Mouse (Mus musculus) layer of hippocampus, adult 18-20 months (tissue): ENCODE measurements around the gene Aoc3. TPM values are rescaled to one million over a fixed set of nuclear protein-coding genes. Genes with fewer than 3 reads are reported as not detected.
"Not testable (repeated sequence)": the region's sequence is repeated elsewhere in the genome, so short reads cannot be mapped to it uniquely, and the experiment has no call there.

Experiments used
- DNase-seq, 2 experiments: peaks; one replicate each; pipeline ENCODE4 v3.0.0; 2022; ENCODE audit warnings: low spot score in 2 of 2
- total RNA-seq, 2 experiments: library from RNA; stranded (reverse); gene quantifications; 2 replicates each; pipeline ENCODE4 v1.2.3; 2021

Aoc3 gene
- total RNA-seq, 2 experiments from 2014 or later: 0.36 to 0.47 TPM

DNA sequence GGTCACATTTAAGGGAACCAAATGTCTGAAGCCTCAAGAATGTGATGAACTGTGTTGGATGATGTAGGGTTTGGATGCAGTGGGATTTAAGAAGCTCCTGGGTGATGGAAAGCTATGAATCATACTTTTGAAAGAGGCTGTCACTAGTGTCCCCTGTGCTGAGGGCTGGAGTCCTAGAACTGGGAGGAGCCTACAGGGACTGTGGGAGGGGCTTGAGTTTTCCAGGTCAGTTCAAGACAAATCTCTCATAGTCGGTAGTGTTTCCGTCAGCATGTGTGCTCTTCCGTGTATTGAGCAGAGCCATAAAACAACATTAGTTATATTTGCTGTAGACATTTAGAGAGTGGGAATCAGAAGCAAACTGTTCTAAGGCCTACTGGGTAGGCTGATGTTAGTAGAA, 3.1 kb upstream of the Aoc3 start:
- DNase-seq: peak in 1 of 2 experiments; percentile 20

DNA sequence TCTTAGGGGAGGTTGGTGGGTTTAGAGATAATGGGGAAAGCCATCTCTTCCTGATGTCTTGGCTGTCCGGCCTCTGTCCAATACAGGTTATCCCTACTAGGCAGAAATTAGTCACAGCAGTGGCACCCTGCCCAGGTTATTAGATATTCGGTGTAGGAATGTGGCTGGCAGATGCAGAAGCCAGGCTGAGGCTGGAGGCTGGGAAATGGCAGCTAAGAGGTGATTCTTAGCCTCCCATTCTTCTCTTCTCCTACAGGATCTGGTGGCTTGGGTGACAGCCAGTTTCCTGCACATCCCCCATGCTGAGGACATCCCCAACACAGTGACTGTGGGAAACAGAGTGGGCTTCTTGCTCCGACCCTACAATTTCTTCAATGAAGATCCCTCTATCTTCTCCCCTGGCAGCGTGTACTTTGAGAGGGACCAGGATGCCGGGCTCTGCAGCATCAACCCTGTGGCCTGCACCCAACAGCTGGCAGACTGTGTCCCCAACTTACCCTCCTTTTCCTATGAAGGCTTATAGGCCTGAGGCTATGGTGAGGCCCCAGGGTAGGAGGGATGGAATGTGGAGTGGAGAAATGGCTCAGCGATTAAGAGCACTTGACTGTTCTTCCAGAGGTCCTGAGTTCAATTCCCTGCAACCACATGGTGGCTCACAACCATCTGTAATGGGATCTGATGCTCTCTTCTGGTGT, 1.3 kb upstream of the Aoc3 start:
- peak; percentile 32 to 66 for DNase-seq

GRCm38 (mm10) chr11:101330961-101331360, 556 bp downstream of the Aoc3 start:
- DNase-seq: not testable (repeated sequence)

DNA sequence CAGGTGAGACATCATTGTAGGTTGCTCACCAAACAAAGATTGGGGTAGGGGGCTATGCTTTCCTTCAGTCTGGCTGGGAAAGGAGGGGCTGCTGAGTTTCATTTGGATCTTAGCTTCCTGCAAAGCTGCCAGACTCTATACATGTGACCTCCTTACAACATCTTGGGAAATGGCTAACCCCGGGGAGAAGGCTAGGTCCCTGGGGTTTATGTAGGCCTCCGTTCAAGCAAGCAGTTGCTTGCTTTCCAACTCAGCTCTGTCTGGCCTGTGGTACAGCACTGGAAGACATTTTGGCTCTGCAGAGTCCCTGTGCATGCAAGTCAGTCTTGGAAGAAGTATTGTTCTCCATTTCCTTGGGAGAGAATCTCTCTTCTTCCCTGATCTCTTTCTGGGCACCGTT, 2.1 kb downstream of the Aoc3 start:
- no peak for DNase-seq

- no peak for DNase-seq
Observed at GRCm38 (mm10) chr11:101334023-101334422, 3.6 kb downstream of the Aoc3 start.

DNA sequence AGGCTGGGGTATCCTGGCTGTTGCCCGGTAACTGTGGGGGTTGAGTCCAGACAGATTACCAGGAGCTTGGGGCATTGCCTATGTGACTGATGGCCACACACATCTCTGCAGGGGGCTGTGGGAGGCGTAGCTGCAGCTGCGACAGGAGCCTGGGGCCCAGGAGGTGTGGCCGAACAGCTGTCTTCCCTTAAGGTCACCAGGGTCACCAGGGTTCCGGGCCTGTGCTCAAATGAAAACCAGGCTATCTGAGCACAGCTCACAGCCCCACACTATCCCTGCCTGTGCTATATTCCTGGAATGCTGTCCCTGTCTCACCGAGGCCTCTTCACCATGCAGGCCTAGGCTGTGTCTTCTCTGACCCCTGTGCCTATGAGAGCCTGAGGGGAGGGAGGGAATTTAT, 4.1 kb downstream of the Aoc3 start:
- no peak for DNase-seq

DNA sequence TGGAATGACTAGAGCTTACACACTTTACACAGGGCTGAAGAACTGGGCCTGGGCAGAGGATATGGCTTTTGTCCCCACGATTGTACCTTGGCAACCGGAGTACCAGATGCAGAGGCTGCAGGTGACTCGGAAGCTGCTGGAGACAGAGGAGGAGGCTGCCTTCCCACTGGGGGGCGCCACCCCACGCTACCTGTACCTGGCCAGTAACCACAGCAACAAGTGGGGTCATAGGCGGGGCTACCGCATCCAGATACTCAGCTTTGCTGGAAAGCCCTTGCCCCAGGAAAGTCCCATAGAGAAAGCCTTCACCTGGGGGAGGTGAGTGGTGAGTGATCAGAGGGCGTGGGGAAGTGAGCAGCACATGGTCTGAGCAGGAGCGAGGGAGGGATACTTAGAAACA, 5.3 kb downstream of the Aoc3 start:
- DNase-seq: no peak

DNA sequence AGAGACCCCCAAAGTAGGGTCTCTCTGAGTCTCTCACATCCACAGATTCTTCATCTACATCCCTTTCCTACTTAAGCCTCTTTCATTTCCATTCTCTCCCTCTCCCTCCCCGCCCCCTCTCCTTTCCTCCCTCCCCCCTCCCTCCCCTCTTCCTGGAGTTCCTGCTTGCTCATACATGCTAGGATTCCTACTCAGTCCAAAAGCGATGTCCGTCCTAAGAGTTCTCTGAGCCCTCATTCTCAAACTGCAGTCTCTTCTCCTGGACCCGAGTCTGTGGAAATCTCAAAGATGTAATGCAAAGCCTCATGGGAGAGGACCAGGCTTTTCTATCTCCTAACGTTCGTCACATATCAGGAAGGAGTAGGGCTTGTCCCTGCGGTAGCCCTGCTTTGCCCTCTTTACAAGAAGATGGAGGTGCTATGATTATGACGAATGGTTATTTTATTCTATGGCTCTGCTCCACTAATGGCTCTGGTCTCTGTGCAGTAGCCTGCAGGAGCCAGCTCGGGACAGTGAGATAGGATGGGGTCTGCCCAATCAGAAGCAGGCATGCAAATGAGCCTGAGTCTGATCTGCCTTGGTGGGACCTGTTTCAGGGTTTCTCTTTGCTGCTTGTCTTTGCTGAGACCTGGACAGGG, 7.8 kb downstream of the Aoc3 start:
- no peak for DNase-seq

DNA sequence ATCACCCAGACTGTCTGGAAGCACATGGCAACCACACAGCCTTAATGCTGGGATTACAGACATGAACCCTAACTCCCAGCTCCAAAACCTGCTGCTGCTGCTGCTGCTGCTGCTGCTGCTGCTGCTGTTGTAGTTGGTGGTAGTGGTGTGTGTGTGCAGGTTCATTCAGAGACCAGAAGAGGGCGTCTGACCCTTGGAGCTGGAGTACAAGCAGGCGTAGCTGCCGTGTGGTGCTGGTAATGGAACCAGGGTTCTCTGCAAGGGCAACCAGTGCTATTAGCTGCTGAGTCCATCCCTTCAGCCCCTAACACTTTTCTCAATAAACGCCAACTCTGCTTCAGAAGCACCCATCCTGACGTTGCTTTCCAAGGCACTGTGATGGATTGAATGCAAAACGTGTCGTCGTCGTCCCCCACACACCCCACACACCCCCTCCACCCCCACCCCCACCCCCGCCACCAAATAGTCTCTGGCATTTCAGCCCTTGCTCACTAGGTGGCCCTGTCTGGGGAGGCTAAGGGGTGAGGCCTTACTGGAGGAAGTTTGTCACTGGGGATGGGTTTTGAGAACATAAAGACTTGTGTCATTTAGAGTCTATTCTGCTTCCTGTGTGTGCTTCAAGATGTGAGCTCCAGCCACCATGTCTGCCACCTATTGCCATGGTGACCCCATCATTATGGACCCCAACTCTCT, 16.8 kb downstream of the Aoc3 start:
- no peak for DNase-seq

- DNase-seq: no peak
Observed at GRCm38 (mm10) chr11:101348774-101349173, 18.4 kb downstream of the Aoc3 start.

- no peak for DNase-seq
Observed at GRCm38 (mm10) chr11:101349216-101349615, 18.8 kb downstream of the Aoc3 start.

DNA sequence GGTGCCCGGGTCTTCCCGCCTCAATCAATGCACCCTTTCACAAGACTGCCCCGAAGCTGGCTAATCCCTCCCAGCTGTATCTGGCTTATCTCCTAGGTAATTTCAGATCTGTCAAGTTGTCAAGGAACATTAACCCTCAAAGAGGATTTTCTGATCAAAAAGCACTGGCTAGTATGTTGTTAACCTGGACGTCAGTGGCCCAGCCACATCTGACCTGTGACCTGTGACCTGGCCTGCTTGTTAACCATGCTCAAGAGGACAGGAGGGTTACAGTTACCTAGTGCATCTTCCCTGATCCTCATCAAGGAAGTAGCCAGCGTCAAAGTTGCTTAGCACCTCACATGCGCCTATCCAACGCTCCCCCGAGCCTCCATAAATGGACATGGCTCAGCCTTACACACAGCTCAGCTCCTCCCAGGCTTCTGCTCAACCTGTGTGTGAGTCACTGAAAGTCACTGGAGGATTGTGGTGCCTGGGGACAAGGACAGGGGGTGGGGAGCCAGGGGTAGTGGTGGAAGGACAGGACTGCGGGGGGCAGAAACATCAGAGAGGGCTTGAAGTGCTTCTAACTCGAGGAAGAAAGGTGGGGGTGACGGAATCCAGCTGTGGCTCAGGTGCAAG, 20.8 kb downstream of the Aoc3 start:
- DNase-seq: no peak

- no peak for DNase-seq
Observed at GRCm38 (mm10) chr11:101351721-101352111, 21.3 kb downstream of the Aoc3 start.

DNA sequence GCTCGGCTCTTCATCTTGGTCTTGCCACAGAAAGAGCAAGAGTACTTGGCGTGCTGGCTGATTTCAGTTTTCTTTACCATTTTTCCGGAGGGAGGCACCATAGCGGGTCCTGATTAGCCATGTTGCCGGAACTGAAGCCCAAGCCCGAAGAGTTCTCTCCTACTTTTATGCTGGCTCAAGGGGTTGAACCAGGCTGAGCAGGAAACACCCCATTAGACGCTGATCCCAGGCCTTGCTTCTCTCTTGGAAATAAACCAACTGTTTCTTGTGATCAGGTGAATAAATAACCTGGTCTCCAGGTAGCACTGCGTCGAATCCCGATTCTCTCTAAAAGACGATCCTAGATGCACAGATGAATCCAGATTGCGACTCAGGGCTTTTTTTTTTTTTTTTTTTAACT, 23.0 kb downstream of the Aoc3 start:
- DNase-seq: no peak

DNA sequence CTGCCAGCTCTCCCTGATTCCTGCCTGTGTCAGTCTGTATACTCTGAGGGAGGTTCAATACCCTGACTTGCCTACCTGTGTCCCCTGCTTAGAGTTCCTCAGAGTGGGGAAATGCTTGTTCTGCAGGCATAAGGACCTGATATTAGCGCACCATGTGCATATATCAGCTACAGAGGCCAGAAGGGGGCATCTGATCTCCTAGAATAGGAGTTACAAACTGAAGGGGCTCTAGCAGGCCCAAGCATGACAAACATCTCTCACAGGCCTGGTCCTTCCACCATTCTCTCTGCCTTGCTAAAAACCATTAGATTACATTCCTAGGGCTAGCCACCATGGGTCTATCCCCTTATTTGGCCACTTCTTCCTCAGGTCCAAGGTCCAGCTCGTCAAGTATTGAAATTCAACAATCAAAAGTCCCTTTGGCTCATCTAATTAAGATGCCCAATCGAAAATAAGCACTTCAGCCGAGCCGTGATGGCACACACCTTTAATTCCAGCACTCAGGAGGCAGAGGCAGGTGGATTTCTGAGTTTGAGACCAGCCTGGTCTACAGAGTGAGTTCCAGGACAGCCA, 24.1 kb downstream of the Aoc3 start:
- no peak for DNase-seq

DNA sequence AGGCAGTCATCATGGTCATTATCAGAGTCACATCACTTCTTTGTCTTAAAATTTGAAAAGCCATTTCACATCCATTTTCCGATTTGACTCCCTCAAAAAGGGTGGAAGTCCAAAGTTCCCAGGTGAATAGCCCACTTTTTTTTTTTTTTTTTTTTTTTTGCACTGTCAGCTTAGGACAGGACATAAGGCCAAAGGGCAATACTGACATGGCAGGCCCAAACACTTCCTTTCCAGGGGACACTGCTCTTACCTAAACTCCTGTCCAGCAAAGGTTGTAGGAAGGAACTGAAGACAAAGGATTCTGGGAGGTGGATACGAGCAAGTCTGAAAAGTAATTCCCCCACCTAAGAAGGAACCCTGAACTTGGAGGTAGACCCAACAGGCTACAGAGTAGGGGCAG, 25.5 kb downstream of the Aoc3 start:
- no peak for DNase-seq

DNA sequence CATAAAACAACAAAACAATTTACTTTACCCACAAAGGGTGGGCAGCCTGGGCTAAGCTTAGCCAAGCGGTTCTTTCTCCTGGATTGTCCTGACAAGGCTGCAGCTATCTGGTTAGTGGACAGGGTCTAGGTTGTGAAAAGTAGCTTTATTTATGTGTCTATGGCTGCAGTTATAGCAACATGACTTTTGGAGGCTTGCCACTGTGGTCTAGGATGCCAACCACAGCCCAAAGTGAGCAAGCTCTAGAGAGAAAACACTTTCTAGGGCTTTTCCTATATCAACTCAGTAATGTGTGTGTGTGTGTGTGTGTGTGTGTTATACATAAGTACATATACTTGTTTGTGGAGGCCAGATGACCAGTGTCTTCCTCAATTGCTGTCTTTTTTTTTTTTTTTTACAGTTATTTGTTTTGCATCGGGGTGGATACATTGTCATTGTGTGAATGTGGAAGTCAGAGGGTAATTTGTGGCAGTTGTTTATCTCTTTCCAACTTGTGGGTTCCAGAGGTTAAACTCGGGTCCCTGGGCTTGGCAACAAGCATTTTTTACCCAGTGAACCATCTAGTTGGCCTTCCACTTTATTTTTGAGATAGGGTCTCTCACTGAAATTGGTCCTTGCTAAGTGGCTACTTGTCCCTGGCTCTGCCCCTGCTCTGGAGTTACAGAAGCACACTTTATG, 27.2 kb downstream of the Aoc3 start:
- no peak for DNase-seq

- DNase-seq: no peak
Observed at GRCm38 (mm10) chr11:101359776-101360175, 29.4 kb downstream of the Aoc3 start.

DNA sequence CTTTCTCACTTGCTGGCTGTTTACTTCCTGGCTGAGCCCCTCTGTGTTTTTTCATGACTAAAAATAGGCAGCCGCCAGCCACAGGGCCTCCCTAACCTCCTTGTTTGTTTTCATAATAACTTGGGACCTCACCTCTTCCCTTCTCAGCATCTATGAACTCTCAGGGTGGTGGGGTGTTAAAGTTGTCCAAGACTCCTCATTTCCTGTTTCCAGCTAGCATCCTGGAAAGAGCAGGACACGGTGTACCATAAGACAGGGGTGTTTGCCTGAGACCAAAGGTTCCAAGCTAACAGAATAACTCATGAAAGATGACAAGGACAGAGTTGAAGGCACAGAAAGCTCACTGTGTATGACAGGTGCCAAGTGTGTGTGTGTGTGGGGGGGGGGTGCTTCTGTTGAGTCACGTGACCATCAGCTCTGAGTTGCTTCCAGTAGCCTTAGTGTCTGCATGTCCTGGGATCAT, 30.3 kb downstream of the Aoc3 start:
- no peak for DNase-seq

- DNase-seq: no peak
Observed at GRCm38 (mm10) chr11:101364531-101364931, 34.1 kb downstream of the Aoc3 start.

DNA sequence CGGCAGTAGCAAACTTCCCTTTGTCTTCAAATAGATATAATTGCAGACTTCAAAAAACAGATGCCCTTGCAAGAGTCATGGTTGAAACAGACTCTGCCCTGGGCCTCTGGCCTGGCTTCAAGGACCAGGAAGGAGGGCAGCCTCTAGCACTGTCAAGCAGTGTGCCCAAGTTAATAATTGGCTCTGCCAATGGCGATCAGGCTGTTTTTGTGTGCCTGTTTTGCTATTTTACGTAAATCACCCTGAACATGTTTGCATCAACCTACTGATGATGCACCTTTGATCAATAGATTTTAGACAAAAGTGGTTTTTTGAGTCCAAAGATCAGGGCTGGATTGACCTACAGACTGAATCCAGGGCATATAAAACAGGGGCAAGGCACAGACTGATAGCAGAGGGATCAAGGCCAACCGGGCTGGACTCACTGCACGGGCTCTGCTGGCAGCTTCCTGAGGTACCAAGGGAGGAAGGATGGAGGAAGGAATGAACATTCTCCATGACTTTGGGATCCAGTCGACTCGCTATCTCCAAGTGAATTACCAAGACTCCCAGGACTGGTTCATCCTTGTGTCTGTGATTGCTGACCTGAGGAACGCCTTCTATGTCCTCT, 37.0 kb downstream of the Aoc3 start, which contains the start of gene G6pc:
Gene G6pc, plus strand, starts transcription at position 236 of the 610 bp plus-strand sequence.
- DNase-seq: no peak
